Mouse (Mus musculus): ENCODE results near the gene Naglu. TPM values are rescaled to one million over a fixed set of nuclear protein-coding genes. Genes with fewer than 3 reads are reported as not detected.
A peak's percentile ranks its signal among the peaks of the same experiment; 100 is the strongest.

Naglu gene
- 4.9 and 5.9 TPM in 2 replicates for polyA plus RNA-seq (2016; fragmentation: Nextera tagmentation; extraction: Ambion mirVana)

DNA sequence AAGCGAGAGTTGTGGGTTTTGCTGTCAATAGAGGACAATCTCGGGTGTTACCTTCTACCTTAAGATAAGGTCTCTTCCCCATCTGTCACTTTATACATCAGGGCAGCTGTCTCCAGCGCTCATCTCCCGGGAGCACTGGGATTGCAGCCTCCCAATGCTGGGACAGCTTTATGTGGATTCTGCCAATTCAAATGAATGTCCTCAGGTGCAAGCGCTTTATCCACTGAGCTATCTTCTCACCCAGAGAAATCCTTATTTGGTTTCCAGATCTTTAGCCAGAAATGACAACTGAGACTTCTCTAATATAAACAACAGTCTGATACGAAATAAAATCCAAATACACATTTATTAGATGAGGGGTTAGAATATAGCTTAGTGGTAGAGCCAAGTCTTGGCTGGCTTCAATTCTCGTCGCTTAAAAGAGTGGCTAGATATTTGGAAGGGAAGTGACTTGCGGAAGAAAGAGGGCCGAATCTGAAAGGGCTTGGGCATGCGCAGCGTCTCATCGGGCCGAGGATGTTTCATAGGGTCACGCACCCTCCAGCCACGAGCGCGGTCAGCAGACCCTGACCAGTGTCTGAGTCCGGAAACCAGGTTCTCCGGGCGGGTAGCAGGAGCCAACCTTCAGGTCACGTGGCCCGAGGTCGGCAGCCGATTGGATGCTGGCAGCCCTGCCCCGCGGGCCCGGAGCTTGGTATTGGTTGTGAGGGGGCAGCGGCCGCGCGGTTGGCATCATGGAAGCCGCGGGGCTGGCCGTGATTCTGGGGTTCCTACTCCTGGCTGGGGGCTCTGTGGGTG is at the start of gene Naglu:
TSS of gene Naglu (plus strand) at position 622 of the 798 bp plus-strand sequence.
- H3K4me1 ChIP-seq, result peaks cover 16% of the 10 kb centered on the region
- WGBS, result 5% methylated on average over 35 of the region's 35 CpGs
- H3K27me3 ChIP-seq (ENCODE audit: low read depth, poor library complexity, severe bottlenecking), result peaks cover 53% of the 10 kb centered on the region
- H3K9me3 ChIP-seq (replicated peaks), result no peaks in the 10 kb centered on the region
- H3K27ac ChIP-seq, result peak within 1 kb of the TSS; percentile 84
- H3K36me3 ChIP-seq, result no peaks in the 10 kb centered on the region
- peak; percentile 97 for DNase-seq (ENCODE audit: low spot score)
- peak within 1 kb of the TSS; percentile 70 for H3K4me3 ChIP-seq

DNA sequence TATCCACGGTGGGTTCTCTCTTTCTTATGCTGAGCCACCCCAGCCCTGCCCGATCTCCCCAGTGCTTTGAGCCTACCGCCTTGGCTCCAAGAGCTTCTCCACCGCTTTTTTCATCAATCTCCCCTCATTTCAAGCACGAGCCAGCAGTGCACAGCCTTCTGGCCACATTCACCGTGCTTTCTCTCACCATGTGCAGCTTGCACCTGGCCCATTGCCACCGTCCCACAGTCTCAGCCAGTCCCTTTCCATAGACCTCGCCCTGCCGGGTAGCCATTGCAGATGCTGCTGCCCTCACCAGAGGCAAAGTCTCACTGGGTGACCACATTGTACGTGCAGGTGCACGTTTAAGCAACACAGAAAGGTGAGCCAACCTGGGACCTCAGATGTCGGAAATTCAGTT is 46.4 kb upstream of the Naglu start:
- Histone ChIP-seq H3K9me3 (replicated peaks) (no peaks in the 10 kb centered on the region), H3K4me1 (no peaks in the 10 kb centered on the region), H3K27ac (no peak overlapping the region), H3K27me3 (ENCODE audit: low read depth, poor library complexity, severe bottlenecking) (no peaks in the 10 kb centered on the region), H3K36me3 (peaks cover 83% of the 10 kb centered on the region), H3K4me3 (no peak overlapping the region)
- WGBS, result 91% methylated on average over 12 of the region's 12 CpGs
- DNase-seq (ENCODE audit: low spot score), result no peak

DNA sequence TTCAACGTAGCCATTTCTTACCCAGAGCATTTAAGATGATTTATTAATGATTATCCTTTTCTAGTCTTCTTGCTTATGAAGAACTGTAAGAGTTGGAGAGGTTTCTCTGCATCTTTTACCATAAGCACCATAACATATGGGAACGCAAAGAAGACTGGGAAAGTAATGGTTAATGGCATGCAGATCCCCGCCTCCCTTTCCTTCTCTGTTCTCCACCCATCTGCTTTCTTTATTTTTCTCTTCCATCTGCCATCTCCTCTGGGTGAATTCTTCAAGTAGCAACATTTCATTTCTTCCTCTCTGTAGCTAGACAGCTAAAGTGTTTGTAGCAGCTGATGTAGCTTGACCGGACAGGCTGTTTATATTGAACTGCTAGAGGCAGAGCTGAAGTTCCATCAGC is 45.8 kb upstream of the Naglu start:
- Histone ChIP-seq H3K4me1 (no peaks in the 10 kb centered on the region), H3K27me3 (ENCODE audit: low read depth, poor library complexity, severe bottlenecking) (no peaks in the 10 kb centered on the region), H3K36me3 (peaks cover 83% of the 10 kb centered on the region), H3K4me3 (no peak overlapping the region), H3K9me3 (replicated peaks) (no peaks in the 10 kb centered on the region), H3K27ac (no peak overlapping the region)
- no peak for DNase-seq (ENCODE audit: low spot score)
- WGBS, result 90% methylated on average over 4 of the region's 4 CpGs

DNA sequence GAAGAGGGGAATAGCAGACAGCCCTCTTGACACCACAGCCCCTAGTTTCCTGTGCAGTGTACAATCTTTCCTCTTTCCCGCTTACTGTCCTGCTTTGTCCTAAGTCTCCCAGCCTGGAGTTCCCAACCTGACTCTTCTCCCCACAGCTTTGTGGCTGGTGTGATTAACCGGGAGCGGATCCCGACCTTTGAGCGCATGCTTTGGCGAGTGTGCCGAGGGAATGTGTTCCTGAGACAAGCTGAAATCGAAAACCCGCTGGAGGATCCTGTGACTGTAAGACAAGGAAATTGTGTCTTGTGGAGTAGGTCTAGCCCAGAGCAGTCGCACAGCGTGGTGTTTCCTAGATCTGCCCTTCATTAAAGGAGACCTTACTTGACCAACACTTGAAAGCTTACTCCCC is 42.7 kb upstream of the Naglu start:
- WGBS, result 90% methylated on average over 11 of the region's 11 CpGs
- Histone ChIP-seq H3K36me3 (peaks cover 75% of the 10 kb centered on the region), H3K4me1 (no peaks in the 10 kb centered on the region), H3K27me3 (ENCODE audit: low read depth, poor library complexity, severe bottlenecking) (no peaks in the 10 kb centered on the region), H3K27ac (no peak overlapping the region), H3K9me3 (replicated peaks) (no peaks in the 10 kb centered on the region), H3K4me3 (no peak overlapping the region)
- no peak for DNase-seq (ENCODE audit: low spot score)

DNA sequence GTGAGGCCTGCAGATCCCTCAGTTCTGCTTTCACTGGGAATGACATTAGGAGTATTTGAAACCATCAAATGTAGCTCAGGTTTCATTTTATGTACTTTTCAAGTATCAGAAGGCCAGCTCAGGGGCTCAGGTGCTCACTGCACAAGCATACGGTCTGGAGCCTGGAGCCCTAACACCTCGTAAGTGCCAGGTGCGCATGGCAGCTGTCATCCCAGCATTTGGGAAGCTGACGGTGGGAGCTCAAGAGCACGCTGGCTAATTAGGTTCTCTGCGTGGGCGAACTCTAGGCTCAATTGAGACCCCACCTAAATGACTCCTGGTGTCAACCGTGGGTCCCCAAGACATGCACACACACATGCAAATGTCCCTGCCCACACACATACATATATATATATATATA is 40.5 kb upstream of the Naglu start:
- Histone ChIP-seq H3K27ac (no peak overlapping the region), H3K36me3 (peaks cover 77% of the 10 kb centered on the region), H3K9me3 (replicated peaks) (no peaks in the 10 kb centered on the region), H3K4me3 (no peak overlapping the region), H3K27me3 (ENCODE audit: low read depth, poor library complexity, severe bottlenecking) (no peaks in the 10 kb centered on the region), H3K4me1 (no peaks in the 10 kb centered on the region)
- 92% methylated on average over 8 of the region's 8 CpGs for WGBS
- DNase-seq (ENCODE audit: low spot score), result no peak

DNA sequence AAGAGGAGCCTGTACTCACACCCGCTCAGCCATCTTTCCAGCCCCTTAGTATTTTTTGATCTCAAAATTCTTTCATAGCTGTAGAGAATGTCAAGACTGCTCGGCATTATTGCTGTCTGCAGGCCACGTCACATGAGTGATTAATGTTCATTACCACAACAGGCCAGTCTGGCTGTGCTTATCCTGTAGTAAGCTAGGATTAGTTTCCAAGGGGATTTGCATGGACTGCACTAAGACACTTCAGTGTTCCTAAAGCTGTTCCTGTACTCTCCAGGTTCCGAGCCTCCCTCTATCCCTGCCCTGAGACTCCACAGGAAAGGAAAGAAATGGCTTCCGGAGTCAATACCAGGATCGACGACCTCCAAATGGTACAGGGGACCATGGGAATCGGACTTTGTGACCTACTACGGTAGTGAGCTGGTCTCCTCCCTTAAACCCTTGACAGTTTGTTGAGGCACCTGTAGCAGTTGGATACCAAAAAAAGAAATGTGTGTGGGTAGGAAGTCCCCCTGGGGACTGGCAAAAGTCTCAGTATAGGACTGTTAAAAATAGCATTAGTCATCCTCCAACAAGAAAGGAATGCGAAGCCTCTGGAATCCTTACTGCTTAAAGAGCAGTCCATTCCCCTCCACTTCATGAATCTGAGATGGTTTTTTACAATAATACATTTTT is 39.5 kb upstream of the Naglu start:
- no peak for DNase-seq (ENCODE audit: low spot score)
- 90% methylated on average over 10 of the region's 10 CpGs for WGBS
- Histone ChIP-seq H3K4me3 (no peak overlapping the region), H3K27me3 (ENCODE audit: low read depth, poor library complexity, severe bottlenecking) (no peaks in the 10 kb centered on the region), H3K27ac (no peak overlapping the region), H3K4me1 (no peaks in the 10 kb centered on the region), H3K36me3 (peaks cover 81% of the 10 kb centered on the region), H3K9me3 (replicated peaks) (no peaks in the 10 kb centered on the region)

DNA sequence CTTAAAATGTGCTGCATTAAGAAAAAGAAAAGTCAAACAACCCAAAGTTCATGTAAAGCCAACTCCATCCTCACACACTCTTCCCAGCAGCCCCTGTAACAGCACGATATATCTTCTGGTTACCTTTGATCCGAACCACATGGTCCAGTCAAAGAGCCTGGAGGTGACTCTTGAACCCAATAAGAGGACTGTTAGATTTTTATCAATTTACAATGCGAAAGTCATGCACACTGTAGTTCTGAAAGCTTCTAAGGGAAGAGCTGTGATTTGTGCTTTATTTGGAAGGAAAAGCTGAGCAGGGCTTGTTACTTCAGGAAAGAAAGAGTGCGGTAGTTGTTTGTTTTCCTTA is 39.0 kb upstream of the Naglu start:
- DNase-seq (ENCODE audit: low spot score), result no peak
- Histone ChIP-seq H3K27me3 (ENCODE audit: low read depth, poor library complexity, severe bottlenecking) (no peaks in the 10 kb centered on the region), H3K9me3 (replicated peaks) (no peaks in the 10 kb centered on the region), H3K4me1 (no peaks in the 10 kb centered on the region), H3K36me3 (peaks cover 80% of the 10 kb centered on the region), H3K27ac (no peak overlapping the region), H3K4me3 (no peak overlapping the region)
- WGBS, result 89% methylated on average over 4 of the region's 4 CpGs

DNA sequence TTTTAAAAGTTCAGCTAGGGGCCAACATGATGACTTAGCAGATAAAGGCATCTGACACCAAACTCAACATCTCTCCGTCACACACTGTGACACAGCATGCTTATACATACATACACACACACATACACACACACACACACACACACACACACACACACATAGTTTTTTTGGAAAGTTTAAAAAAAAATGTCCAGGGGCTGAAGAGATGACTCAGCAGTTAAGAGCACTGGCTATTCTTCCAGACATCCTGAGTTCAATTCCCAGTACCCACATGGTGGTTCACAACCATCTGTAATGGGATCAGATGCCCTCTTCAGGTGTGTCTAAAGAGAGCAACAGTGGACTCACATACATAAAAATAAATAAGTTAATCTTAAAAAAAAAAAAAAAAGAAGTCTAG is 38.3 kb upstream of the Naglu start:
- Histone ChIP-seq H3K9me3 (replicated peaks) (no peaks in the 10 kb centered on the region), H3K27me3 (ENCODE audit: low read depth, poor library complexity, severe bottlenecking) (no peaks in the 10 kb centered on the region), H3K36me3 (peaks cover 78% of the 10 kb centered on the region), H3K4me3 (no peak overlapping the region), H3K27ac (no peak overlapping the region), H3K4me1 (no peaks in the 10 kb centered on the region)
- no peak for DNase-seq (ENCODE audit: low spot score)
- WGBS, result 88% methylated on average over 1 of the region's 1 CpGs

DNA sequence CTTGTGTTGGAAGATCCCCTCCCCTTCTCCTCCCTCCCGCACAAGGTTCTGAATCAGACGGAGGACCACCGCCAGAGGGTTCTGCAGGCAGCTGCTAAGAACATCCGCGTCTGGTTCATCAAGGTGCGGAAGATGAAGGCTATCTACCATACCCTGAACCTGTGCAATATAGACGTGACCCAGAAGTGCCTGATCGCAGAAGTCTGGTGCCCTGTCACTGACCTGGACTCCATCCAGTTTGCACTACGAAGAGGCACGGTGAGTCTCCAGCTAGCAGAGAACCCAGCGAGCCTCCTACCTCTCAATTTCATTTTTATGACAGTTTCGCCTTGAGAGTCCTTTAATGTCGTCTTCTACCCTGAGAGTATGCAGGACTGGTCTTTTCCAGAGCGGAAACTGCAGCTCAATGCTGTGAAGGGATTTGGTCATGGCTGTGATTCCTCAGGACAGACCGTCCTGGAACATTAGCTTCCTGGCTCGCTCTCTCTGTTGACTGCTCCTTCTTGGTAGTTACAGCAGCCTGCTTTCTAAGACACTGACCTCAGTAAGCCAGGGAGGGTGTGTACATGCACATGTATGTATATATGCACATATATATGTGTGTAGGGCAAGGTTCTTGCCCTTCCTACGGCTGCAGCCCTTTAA is 35.8 kb upstream of the Naglu start:
- H3K9me3 ChIP-seq (replicated peaks), result no peaks in the 10 kb centered on the region
- H3K4me1 ChIP-seq, result no peaks in the 10 kb centered on the region
- 94% methylated on average over 17 of the region's 17 CpGs for WGBS
- peaks cover 81% of the 10 kb centered on the region for H3K36me3 ChIP-seq
- H3K4me3 ChIP-seq, result no peak overlapping the region
- no peak overlapping the region for H3K27ac ChIP-seq
- no peak for DNase-seq (ENCODE audit: low spot score)
- H3K27me3 ChIP-seq (ENCODE audit: low read depth, poor library complexity, severe bottlenecking), result no peaks in the 10 kb centered on the region

DNA sequence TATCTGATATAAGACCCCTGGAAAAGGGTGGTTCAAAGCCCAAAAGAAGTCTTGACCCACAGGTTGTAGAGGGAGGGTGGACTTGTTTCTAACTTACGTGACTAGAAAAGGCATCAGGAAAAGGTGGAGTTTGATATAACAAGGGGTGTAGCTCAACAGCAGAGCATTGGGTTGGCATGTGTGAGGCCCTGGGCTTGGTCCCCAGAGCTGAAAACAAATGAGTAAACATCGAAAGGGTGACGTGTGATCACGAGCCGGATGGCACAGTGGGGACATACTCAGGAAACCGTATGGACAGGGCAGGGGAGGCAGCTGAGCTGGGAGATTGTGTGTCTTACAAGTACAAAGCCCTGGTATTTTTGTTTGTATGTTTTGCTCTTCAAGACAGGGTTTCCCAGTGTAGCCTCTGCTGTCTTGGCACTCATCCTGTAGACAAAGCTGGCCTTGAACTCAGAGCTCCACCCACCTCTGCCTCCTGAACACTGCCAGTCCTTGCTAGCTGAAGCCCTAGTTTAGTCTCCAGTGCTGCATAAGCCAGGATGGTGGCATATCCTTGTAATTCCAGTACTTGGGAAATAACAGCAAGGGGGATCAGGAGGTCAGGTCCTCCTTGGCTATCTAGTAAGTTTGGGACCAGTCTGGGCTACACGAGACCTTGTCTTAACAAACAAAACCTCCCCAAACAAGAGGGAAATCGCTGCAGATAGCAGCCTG is 35.0 kb upstream of the Naglu start:
- Histone ChIP-seq H3K36me3 (peaks cover 85% of the 10 kb centered on the region), H3K9me3 (replicated peaks) (no peaks in the 10 kb centered on the region), H3K4me3 (no peak overlapping the region), H3K27me3 (ENCODE audit: low read depth, poor library complexity, severe bottlenecking) (no peaks in the 10 kb centered on the region), H3K27ac (no peak overlapping the region), H3K4me1 (no peaks in the 10 kb centered on the region)
- WGBS, result 94% methylated on average over 8 of the region's 8 CpGs
- no peak for DNase-seq (ENCODE audit: low spot score)

DNA sequence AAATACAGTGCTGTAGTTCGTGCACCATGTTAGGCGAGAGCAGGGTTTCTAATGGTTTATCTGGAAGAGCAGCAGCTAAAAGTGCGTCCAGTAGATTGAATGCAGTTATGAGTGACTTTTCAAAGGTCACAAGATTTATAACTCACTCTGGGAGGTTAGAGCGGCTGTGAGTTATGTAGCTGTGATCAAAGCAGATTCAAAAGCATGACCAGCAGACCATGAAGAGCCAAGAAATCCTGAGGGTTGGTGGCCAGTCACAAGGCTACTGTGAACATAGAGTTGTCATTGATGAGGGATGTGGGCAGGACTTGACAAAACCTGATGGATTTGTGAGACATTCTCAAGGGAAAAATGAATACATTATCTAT is 34.5 kb upstream of the Naglu start:
- Histone ChIP-seq H3K27ac (no peak overlapping the region), H3K9me3 (replicated peaks) (no peaks in the 10 kb centered on the region), H3K4me1 (no peaks in the 10 kb centered on the region), H3K36me3 (peaks cover 88% of the 10 kb centered on the region), H3K27me3 (ENCODE audit: low read depth, poor library complexity, severe bottlenecking) (no peaks in the 10 kb centered on the region), H3K4me3 (no peak overlapping the region)
- 88% methylated on average over 4 of the region's 4 CpGs for WGBS
- no peak for DNase-seq (ENCODE audit: low spot score)

DNA sequence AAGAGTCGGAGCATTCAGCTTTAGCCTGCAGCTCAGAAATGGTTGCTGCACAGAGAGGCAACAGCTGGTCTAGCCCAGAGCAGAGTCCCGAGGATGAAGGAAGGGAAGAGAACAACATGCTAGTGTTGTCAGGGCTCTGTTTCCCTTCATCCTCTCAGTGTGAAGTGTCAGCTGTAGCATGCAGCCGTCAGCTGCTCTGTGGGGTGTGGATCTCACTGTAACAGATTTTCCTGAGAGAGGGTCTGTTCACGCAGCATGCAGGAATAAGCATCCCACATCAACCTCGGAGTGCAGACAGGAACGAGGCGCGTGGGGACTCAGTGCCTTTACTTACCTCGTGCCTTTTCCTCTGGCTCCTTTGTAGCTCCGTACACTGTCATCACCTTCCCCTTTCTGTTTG is 32.0 kb upstream of the Naglu start:
- DNase-seq (ENCODE audit: low spot score), result no peak
- no peak overlapping the region for H3K27ac ChIP-seq
- WGBS, result 89% methylated on average over 10 of the region's 10 CpGs
- H3K4me1 ChIP-seq, result no peaks in the 10 kb centered on the region
- peaks cover 92% of the 10 kb centered on the region for H3K36me3 ChIP-seq
- no peaks in the 10 kb centered on the region for H3K27me3 ChIP-seq (ENCODE audit: low read depth, poor library complexity, severe bottlenecking)
- H3K4me3 ChIP-seq, result no peak overlapping the region
- H3K9me3 ChIP-seq (replicated peaks), result no peaks in the 10 kb centered on the region

DNA sequence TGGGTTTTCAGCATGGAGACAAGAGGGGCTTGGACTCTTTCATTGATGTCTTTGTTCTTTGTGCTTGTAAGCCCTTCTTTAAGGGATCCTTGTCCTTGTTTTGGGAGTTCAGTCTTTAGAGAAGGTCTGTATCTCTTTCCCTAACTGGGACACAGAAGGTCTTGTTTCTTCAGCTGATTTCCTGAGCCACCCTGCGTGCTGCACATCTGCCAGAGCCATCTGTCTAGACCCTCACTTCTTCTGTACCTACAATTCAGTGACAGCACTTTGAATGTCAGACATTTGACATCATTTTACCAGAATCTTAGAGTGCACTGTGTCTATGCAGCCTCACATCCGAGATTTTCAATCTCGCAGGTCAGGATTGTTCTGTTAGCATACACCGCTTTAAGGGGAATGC is 24.0 kb upstream of the Naglu start:
- H3K9me3 ChIP-seq (replicated peaks), result no peaks in the 10 kb centered on the region
- no peak overlapping the region for H3K27ac ChIP-seq
- no peak overlapping the region for H3K4me3 ChIP-seq
- H3K4me1 ChIP-seq, result no peaks in the 10 kb centered on the region
- DNase-seq (ENCODE audit: low spot score), result no peak
- peaks cover 98% of the 10 kb centered on the region for H3K36me3 ChIP-seq
- 90% methylated on average over 4 of the region's 4 CpGs for WGBS
- no peaks in the 10 kb centered on the region for H3K27me3 ChIP-seq (ENCODE audit: low read depth, poor library complexity, severe bottlenecking)
